Mouse (Mus musculus) kidney, adult 2 months (tissue): ENCODE measurements around the gene Abl1. TPM values are rescaled to one million over a fixed set of nuclear protein-coding genes. Genes with fewer than 3 reads are reported as not detected.

Experiments
- DNase-seq: peaks from one replicate; pipeline ENCODE4 v3.0.0; 2021
- H3K27ac ChIP-seq: fragments of 200-500 bp; 2 replicates; pipeline ENCODE4 v1.5.1; 2012; ENCODE audit warnings: low read depth, low read length, control low read depth, inconsistent platforms; ENCODE audit not compliant: insufficient read depth
- H3K27me3 ChIP-seq: fragments of 200-500 bp; replicated peaks from 2 replicates; pipeline ENCODE4 v1.6.1; 2012; ENCODE audit warnings: mild to moderate bottlenecking, moderate library complexity, low read length, inconsistent platforms; ENCODE audit not compliant: control insufficient read depth, insufficient read depth
- H3K36me3 ChIP-seq: fragments of 200-500 bp; 2 replicates; pipeline ENCODE4 v1.6.1; 2012; ENCODE audit warnings: mild to moderate bottlenecking, moderate library complexity, low read length, inconsistent platforms; ENCODE audit not compliant: control insufficient read depth, insufficient read depth
- H3K4me1 ChIP-seq: fragments of 200-500 bp; 2 replicates; pipeline ENCODE4 v1.6.1; 2011; ENCODE audit warnings: low read length; ENCODE audit not compliant: control insufficient read depth, insufficient read depth
- H3K4me3 ChIP-seq: fragments of 200-500 bp; 2 replicates; pipeline ENCODE4 v1.5.1; 2011; ENCODE audit warnings: mild to moderate bottlenecking, low read depth, low read length, control low read depth; ENCODE audit not compliant: insufficient read depth
- CTCF ChIP-seq: fragments of 200-500 bp; conservative IDR thresholded peaks from 2 replicates; pipeline ENCODE4 v1.5.1; 2011; ENCODE audit warnings: low read depth, mild to moderate bottlenecking, control low read depth, low read length, moderate library complexity, mixed read lengths; ENCODE audit not compliant: insufficient read depth, insufficient read length
- POLR2A ChIP-seq: fragments of 200-500 bp; IDR thresholded peaks from one replicate; pipeline ENCODE4 v1.6.1; 2011; ENCODE audit warnings: low read depth, low read length, control low read depth
- WGBS: fragments of 180-500 bp; shearing (Covaris S2); methylation state at CpG from one replicate; pipeline ENCODE4 v1.1.7; 2018; 5-methylcytosine and 5-hydroxymethylcytosine counted together
- polyA plus RNA-seq: library from polyadenylated mRNA; depleted of rRNA; stranded (reverse); fragments of >200 nt; gene quantifications from 2 replicates; pipeline ENCODE4 v1.2.3, GENCODE M21; 2012

Gene Abl1
- polyA plus RNA-seq, 1 experiment = 30.5 TPM

- Histone ChIP-seq H3K27me3 (no peaks in the 10 kb centered on the region), H3K4me3 (no peak overlapping the region), H3K27ac (no peak overlapping the region), H3K36me3 (no peaks in the 10 kb centered on the region), H3K4me1 (no peaks in the 10 kb centered on the region)
- TF ChIP-seq POLR2A = no peak
- TF ChIP-seq CTCF = no peak
- WGBS = 86% methylated on average over 14 of the region's 14 CpGs
- no peak for DNase-seq
Observed at GRCm38 (mm10) chr2:31811086-31811958, 123.1 kb downstream of the Abl1 start.

GRCm38 (mm10) chr2:31813641-31814040 is 125.5 kb downstream of the Abl1 start:
- TF ChIP-seq POLR2A (no peak), CTCF (no peak)
- Histone ChIP-seq H3K4me1 (no peaks in the 10 kb centered on the region), H3K4me3 (no peak overlapping the region), H3K27ac (no peak overlapping the region), H3K36me3 (no peaks in the 10 kb centered on the region), H3K27me3 (no peaks in the 10 kb centered on the region)
- no peak for DNase-seq
- 83% methylated on average over 4 of the region's 4 CpGs for WGBS

GRCm38 (mm10) chr2:31814699-31815098 is 126.5 kb downstream of the Abl1 start:
- WGBS = 66% methylated on average over 7 of the region's 7 CpGs
- Histone ChIP-seq H3K4me3 (no peak overlapping the region), H3K27ac (no peak overlapping the region), H3K4me1 (no peaks in the 10 kb centered on the region), H3K36me3 (no peaks in the 10 kb centered on the region), H3K27me3 (no peaks in the 10 kb centered on the region)
- TF ChIP-seq POLR2A (no peak), CTCF (no peak)
- DNase-seq = no peak

- DNase-seq = peak; percentile 79
- Histone ChIP-seq H3K27me3 (no peaks in the 10 kb centered on the region), H3K36me3 (no peaks in the 10 kb centered on the region), H3K4me1 (no peaks in the 10 kb centered on the region), H3K27ac (no peak overlapping the region), H3K4me3 (no peak overlapping the region)
- TF ChIP-seq CTCF (peak; percentile 80), POLR2A (no peak)
- WGBS = 24% methylated on average over 5 of the region's 5 CpGs
Observed at GRCm38 (mm10) chr2:31815367-31815766, 127.2 kb downstream of the Abl1 start.

DNA sequence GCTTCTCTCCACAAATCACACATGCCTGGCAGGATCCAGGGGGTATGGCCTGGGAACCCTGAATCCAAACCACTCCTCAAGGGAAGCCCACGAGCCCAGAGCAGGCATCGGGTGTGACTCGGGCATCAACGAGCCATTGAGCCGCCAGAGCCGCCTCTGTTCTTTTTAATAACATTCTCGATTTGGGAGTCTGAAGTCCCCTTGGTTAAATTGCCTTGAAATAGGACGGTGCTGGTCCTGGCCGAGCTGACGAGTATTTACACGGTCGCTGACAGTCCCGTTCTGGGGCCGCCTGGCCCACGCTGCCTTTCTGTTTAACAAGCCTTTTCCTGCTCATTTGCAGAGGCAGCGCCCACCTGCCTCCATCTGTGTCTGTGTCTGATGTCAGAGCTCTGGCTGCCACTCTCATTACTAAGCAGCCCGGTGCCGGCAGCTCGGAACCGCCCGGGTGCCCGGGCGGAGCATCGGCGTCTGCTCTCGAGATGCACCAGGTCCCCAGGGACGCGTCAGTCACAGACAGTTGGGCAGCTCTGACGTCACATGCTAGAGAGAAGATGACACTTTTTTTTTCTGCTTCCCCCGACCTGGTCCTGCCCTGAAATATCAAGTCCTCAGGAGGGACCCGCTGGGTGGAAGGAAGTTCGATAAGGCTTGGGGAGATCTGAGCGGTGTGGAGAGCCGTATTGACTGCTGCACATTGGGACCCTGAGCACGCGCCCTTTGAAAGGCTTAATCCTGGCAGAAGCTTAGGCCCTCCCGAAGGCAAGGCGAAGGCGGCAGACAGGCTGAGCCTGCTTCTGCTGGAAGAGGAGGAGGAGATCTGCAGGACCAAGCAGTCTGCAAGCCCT is 134.6 kb downstream of the Abl1 start:
- Histone ChIP-seq H3K4me1 (no peaks in the 10 kb centered on the region), H3K27me3 (no peaks in the 10 kb centered on the region; the same call in 1 of the 2 replicates), H3K27ac (no peak overlapping the region), H3K4me3 (no peak overlapping the region), H3K36me3 (no peaks in the 10 kb centered on the region)
- WGBS = 25% methylated on average over 39 of the region's 39 CpGs
- TF ChIP-seq POLR2A (no peak), CTCF (no peak)
- DNase-seq = no peak

DNA sequence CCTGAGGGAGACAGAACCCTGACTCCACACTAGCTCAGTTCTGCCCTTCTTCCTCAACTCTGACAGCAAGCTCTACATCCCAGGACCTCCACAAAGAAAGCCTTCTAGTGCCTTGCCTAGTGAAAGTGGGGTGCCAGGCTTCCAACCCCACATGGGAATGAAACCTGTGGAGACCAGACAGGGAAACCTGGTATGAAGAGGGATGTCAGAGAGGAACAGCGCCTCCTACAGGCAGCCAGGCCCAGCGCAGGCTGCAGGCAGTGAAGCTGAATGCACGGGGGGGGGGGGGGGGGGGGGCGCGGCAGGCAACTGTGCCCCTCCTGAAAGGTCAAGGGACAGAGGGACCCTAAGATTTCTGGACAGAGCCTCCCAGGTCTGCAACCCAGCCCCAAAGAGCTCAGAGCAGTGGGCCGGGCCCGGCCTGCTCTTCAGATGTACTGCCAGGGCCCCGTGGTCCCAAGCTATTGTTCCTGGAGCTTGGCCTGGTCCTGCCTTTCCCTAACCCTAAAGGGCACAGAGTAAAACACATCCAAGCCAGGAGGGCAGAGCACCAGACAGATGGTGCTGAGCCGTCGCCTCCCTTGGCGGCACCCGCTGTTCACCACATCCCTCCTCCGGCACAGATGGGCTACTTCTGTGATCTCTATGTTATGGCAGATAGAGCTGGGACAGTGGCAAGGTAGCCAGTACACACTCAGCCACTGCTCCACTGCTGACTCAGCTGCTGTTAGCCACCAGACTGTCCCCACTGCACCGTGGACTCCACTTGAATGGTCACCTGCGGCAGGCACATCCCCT is 136.0 kb downstream of the Abl1 start:
- Histone ChIP-seq H3K27me3 (no peaks in the 10 kb centered on the region; the same call in 1 of the 2 replicates), H3K4me3 (no peak overlapping the region), H3K36me3 (no peaks in the 10 kb centered on the region), H3K27ac (no peak overlapping the region), H3K4me1 (no peaks in the 10 kb centered on the region)
- DNase-seq = no peak
- TF ChIP-seq POLR2A (no peak), CTCF (peak; percentile 44)
- WGBS = 74% methylated on average over 13 of the region's 15 CpGs
